Mouse (Mus musculus) neutrophil, adult 59 days (primary cell): ENCODE data around the gene Mrgprh. TPM values are rescaled to one million over a fixed set of nuclear protein-coding genes. Genes with fewer than 3 reads are reported as not detected.

Source experiments
- total RNA-seq, 2 experiments: library from RNA; stranded (reverse); gene quantifications; 1 replicate in 1 of 2; 2 replicates in 1 of 2; pipeline ENCODE4 v1.2.4; 2023

The Mrgprh gene
- not detected for total RNA-seq

DNA sequence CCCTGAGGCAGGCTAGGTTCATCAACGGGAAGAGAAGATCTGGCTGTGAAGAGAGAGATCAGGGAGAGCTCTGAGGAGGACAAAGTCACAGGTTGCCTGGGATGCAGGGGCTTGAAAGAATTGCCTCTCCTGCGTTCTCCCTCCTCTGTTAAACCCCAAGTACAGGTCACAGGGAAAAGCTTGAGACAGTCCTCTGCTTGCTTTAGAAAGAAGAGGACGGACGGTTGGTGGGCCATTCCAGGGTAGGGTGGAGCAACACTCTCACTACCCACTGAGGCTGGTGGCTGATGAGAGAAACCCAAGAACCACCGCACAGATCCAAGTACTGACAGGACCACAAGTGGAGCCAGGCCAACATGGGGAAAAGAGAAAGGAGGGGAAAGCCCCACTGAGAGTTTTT is at the start of gene Mrgprh:
Gene Mrgprh (plus strand): TSS at position 301 of the 400 bp plus-strand sequence.

DNA sequence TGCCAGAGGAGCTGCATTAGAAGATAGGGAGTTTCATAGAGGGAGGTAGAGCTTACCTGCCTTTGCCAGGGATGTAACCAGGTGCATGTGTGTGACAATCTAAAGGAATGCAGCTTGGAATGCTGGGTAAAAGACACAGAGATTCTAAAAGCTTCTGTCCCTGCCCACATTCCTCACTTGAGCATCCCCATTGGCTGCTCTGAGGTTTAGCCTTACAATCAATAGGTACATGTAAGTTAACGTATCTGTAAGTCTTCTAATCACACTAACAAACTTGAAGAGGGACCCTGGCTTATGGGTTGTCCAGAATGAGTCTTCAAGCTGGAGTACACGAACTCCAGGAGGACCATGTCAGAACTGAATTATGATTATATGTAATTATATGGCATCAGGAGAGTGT is 7.8 kb upstream of the Mrgprh start, which contains the start of gene Mas1:
Gene Mas1 (minus strand): TSS at position 101 of the 400 bp plus-strand sequence.

DNA sequence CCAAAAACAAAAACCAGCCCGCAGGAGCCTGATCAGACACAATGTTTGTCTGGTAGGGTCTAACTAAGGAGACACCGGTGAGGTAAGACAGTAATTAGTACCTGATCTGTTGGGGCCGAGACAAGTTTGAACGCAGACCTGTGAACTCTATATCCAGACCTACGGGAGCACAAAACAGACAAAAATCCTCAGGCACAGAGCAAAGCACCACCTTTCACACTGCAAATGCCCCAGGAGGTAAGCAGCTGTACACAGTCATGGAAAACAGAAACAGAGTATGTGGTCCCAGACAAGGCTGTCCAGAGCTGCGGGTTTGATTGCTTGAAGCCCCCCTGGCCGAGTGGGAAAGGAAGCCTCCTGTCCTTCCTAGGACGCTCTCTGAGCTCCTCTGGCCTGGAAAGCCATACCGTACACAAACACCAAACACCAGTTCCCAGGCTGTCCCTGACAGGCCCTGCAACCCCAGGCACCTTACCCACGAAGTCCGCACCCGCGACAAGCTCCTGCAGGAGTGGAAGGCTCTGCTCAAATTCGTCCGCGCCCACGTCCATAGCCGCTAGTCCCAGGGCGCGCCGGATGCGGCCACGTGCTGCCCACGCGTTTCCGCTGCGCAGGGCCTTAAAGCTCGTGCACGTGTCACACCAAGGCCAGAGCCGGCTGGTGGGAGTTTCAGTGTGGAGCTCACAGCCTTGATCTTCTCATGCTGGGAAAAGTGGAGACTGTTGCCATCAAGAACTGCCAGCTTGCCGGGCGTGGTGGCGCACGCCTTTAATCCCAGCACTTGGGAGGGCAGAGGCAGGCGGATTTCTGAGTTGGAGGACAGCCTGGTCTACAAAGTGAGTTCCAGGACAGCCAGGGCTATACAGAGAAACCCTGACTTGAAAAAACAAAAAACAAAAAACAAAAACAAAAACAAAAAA is 33.8 kb downstream of the Mrgprh start, which contains the start of gene Pnldc1:
Gene Pnldc1 (minus strand): TSS at position 870 of the 920 bp plus-strand sequence.

DNA sequence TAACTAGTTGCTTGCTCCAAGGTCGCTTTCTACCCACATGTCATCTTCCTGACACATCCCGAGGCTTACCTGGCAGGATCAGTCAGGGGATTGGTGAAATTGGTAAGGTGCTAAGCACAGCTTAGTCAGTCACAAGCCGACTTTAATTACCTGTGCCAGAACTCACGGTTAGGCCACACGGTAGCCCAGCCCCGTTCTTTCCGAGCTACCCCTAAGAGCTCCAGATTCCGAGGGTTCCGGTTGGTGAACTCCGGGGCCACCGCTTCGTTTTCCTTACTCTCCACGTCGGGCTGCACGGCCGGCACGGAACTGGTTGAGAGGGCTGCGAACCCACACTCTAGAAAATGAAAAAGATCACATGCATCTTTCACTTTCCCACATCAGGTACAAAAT is 39.6 kb downstream of the Mrgprh start, which contains the start of gene Tcp1:
Gene Tcp1 (plus strand): TSS at position 214 of the 393 bp plus-strand sequence.

DNA sequence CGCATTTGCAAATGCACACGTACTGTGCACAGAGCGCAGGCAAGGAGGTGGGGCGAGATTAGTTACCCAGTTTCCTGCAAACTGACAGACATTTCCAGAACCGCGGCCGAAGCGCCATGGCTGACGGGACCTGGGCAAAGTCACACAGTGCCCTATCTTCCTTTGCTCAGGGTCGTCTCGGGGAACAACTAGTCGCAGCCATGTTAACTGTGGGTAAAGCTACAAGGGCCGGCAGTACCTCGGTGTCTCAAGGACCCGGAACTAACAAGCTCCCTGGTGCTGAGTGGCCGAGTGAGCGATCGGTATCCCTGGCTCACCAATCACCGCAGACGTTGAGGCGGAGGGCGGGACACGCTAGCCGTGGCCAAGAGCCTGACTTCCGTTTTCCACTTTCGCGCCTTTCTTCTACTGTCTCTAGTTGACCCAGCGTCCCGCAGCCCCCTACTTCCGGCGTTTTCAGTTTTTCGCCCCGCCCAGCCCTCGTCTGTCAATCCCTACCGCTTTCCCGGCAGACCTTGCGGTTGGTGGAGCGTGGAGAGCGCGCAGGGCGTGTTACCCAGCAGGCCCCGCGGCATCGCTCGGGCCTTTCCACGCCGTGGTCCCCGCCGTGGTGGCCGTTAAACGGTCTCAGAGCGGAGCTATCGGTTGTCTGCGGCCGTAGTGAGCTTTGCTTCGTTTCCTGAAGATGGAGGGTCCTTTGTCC is 40.2 kb downstream of the Mrgprh start, which contains the start of gene Mrpl18:
Gene Mrpl18 (minus strand): TSS at position 465 of the 703 bp plus-strand sequence.

Other genes starting within 250 kb of the Mrgprh start
- gene Slc22a1, start 200.2 kb upstream of the Mrgprh start, total RNA-seq: not detected
- gene Igf2r, start 106.4 kb upstream of the Mrgprh start, total RNA-seq: 10 to 100 TPM; 21.7 to 23.8 TPM
- not detected for gene Mas1, start 7.9 kb upstream of the Mrgprh start, total RNA-seq
- gene Pnldc1, start 34.2 kb downstream of the Mrgprh start, total RNA-seq: 1 to 10 TPM in 1 of 2 experiments, not detected in 1; 1.0 TPM
- gene Tcp1, start 39.7 kb downstream of the Mrgprh start, total RNA-seq: 100 to 1,000 TPM in 1 of 2 experiments, 10 to 100 TPM in 1; 91.0 to 105 TPM
- 10 to 100 TPM; 47.5 to 48.5 TPM for gene Mrpl18, start 40.3 kb downstream of the Mrgprh start, total RNA-seq
- not detected for gene Acat3, start 64.6 kb downstream of the Mrgprh start, total RNA-seq
- gene Acat2, start 84.7 kb downstream of the Mrgprh start, total RNA-seq: 10 to 100 TPM in 1 of 2 experiments, 1 to 10 TPM in 1; 9.1 to 11.6 TPM
- gene Wtap, start 118.1 kb downstream of the Mrgprh start, total RNA-seq: 10 to 100 TPM; 64.7 to 72.5 TPM
- gene Sod2, start 130.8 kb downstream of the Mrgprh start, total RNA-seq: 10 to 100 TPM; 39.6 to 54.0 TPM
- under 1 TPM; 0.44 to 0.53 TPM for gene Gpr31b, start 176.3 kb downstream of the Mrgprh start, total RNA-seq
- gene Tcp10b, start 185.1 kb downstream of the Mrgprh start, total RNA-seq: not detected